Mouse (Mus musculus) erythroblast, embryonic 14.5 days (primary cell): ENCODE results near the gene Ddah1. TPM values are rescaled to one million over a fixed set of nuclear protein-coding genes. Genes with fewer than 3 reads are reported as not detected.
"Not testable (repeated sequence)": the region's sequence is repeated elsewhere in the genome, so short reads cannot be mapped to it uniquely, and the experiment has no call there.

Experiments
- H3K27me3 ChIP-seq: 2 replicates; pipeline ENCODE4 v1.6.1; 2012; ENCODE audit warnings: inconsistent platforms; ENCODE audit not compliant: control insufficient read depth
- H3K36me3 ChIP-seq: 2 replicates; pipeline ENCODE4 v1.6.1; 2012; ENCODE audit warnings: mild to moderate bottlenecking, inconsistent platforms; ENCODE audit not compliant: control insufficient read depth
- H3K4me1 ChIP-seq: 2 replicates; pipeline ENCODE4 v1.6.1; 2012; ENCODE audit warnings: inconsistent platforms; ENCODE audit not compliant: control insufficient read depth
- H3K4me3 ChIP-seq: replicated peaks from 2 replicates; pipeline ENCODE3; 2012; ENCODE audit warnings: moderate library complexity, mild to moderate bottlenecking, inconsistent platforms
- H3K9me3 ChIP-seq: 2 replicates; pipeline ENCODE4 v1.6.1; 2012; ENCODE audit warnings: low read length, inconsistent platforms, mixed read lengths; ENCODE audit not compliant: control insufficient read depth
- GATA1 ChIP-seq: IDR thresholded peaks from 2 replicates; pipeline ENCODE4 v1.6.1; 2012; ENCODE audit warnings: low read length, inconsistent platforms, mixed read lengths
- TAL1 ChIP-seq: IDR thresholded peaks from 3 replicates; pipeline ENCODE4 v1.6.1; 2012; ENCODE audit warnings: low read length, inconsistent platforms, mixed read lengths
- polyA plus RNA-seq: library from polyadenylated mRNA; stranded (reverse); fragments of >175 nt; gene quantifications from 2 replicates; pipeline ENCODE4 v1.2.3, GENCODE M21; 2012

Ddah1 gene
- polyA plus RNA-seq, 1 experiment, result 0.12 TPM

DNA sequence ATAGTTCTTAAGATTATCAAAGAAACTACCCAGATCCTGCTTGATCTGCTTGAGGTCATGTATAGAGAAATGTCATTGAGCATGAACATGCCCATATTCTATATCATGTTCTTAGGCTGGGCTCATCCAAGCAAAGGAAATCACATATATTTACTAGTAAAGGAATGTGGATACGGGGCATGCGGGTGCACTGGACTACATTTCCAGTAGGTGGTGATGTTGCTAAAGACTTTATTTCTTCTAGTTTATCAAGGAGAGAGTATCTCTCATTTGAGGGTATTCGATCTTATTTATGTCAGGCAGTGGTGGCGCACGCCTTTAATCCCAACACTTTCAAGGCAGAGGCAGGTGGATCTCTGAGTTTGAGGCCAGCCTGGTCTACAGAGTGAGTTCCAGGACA is 99.9 kb downstream of the Ddah1 start:
- Histone ChIP-seq H3K9me3 (peaks cover 3% of the 10 kb centered on the region), H3K4me3 (no peak overlapping the region), H3K27me3 (no peaks in the 10 kb centered on the region), H3K4me1 (no peaks in the 10 kb centered on the region), H3K36me3 (no peaks in the 10 kb centered on the region)
- TF ChIP-seq GATA1 (no peak), TAL1 (no peak)

GRCm38 (mm10) chr3:145862521-145862920 is 104.0 kb downstream of the Ddah1 start:
- no peaks in the 10 kb centered on the region for H3K4me1 ChIP-seq
- H3K4me3 ChIP-seq, result no peak overlapping the region
- peaks cover 3% of the 10 kb centered on the region for H3K9me3 ChIP-seq
- H3K36me3 ChIP-seq, result no peaks in the 10 kb centered on the region
- TF ChIP-seq GATA1, result no peak
- TF ChIP-seq TAL1, result no peak
- H3K27me3 ChIP-seq, result no peaks in the 10 kb centered on the region

- peaks cover 3% of the 10 kb centered on the region for H3K9me3 ChIP-seq
- H3K36me3 ChIP-seq, result no peaks in the 10 kb centered on the region
- H3K27me3 ChIP-seq, result no peaks in the 10 kb centered on the region
- no peak overlapping the region for H3K4me3 ChIP-seq
- no peak for TF ChIP-seq TAL1
- H3K4me1 ChIP-seq, result no peaks in the 10 kb centered on the region
These were observed 105.7 kb downstream of the Ddah1 start for GRCm38 (mm10) chr3:145864033-145864712.

DNA sequence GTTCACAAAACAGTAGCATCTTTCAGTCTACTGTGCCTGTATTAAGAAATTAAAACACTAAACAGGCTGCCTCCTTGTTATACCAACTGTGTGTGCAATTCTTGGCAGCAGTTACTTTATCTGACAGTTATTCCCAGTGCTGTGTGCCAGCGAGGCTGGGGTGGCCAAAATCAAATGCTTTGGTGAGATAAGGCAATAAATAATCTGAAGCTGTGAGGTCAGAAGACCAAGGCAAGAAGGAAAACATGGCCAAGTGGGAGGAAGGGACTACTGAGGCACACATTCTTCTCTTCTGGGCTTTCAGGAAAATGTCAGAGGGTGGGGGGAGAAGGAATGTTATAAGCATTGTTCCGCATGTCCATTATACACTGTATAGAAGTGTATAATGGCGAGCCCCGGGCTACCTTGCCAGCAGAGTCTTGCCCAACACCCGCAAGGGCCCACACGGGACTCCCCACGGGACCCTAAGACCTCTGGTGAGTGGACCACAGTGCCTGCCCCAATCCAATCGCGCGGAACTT is 106.3 kb downstream of the Ddah1 start:
- no peak overlapping the region for H3K4me3 ChIP-seq
- no peaks in the 10 kb centered on the region for H3K27me3 ChIP-seq
- no peaks in the 10 kb centered on the region for H3K36me3 ChIP-seq
- H3K4me1 ChIP-seq, result no peaks in the 10 kb centered on the region
- TF ChIP-seq GATA1 (no peak), TAL1 (no peak)
- H3K9me3 ChIP-seq, result peaks cover 3% of the 10 kb centered on the region

DNA sequence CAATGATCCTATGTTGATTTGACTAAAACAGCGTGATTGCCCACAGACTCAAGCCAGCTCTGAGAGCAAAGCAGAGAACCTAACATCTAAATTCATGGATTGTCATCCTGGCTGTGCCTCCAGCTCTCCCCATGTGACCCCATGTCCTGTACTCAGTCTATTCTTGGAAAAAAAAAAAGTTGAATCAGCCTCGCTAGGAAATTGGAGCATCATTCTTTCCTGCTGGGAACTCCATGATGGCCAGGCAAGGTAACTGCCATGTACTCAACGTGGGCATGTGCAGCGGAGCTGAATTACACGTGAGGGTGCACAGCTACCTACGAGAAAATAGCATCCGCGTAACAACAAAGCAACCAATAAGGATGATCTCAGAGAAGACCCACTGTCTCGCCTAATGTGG is 114.2 kb downstream of the Ddah1 start:
- no peaks in the 10 kb centered on the region for H3K36me3 ChIP-seq
- no peak for TF ChIP-seq TAL1
- no peak for TF ChIP-seq GATA1
- H3K4me1 ChIP-seq, result no peaks in the 10 kb centered on the region
- no peak overlapping the region for H3K4me3 ChIP-seq
- H3K27me3 ChIP-seq, result no peaks in the 10 kb centered on the region
- peaks cover 7% of the 10 kb centered on the region; the same call in 1 of the 2 replicates for H3K9me3 ChIP-seq

DNA sequence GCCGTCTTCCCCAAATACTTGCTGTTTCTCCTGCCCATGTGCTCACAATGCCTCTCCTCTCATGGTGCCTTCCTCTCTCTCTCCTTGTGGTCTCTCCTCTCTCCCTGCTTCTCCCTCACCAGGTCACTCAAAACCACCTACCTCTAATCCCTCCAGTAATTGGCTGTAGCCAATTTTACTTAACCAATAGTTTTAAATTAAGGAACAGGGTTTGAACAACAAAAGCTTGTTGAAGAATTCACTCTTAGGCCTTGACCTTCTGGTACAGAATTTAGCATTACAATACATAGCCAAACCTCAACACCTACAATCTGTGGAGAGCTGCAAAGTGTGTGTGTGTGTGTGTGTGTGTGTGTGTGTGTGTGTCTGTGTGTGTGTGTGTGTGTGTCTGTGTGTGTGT is 114.8 kb downstream of the Ddah1 start:
- Histone ChIP-seq H3K36me3 (no peaks in the 10 kb centered on the region), H3K9me3 (peaks cover 7% of the 10 kb centered on the region; the same call in 1 of the 2 replicates), H3K27me3 (no peaks in the 10 kb centered on the region), H3K4me1 (no peaks in the 10 kb centered on the region), H3K4me3 (no peak overlapping the region)
- TF ChIP-seq TAL1, result no peak
- TF ChIP-seq GATA1, result no peak

DNA sequence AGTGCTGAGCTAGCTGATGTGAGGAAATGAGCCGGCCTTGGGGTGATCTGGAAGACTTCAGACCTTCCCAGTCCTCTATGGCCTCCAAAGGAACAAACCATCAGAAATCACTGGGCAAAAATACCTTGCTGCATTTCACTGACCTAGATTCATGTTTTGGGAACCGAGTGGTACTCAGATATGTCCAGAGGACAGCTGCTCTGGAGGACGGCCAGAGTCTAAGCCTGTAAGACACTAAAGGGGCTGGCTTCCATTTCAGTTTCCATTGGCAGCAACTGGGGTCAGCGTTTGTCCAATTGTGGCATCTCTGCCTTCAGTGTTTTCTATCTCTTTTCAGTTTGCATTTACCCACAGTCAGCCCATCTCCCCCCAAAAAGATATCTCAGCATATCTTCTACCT is 115.7 kb downstream of the Ddah1 start:
- TF ChIP-seq GATA1 (no peak), TAL1 (no peak)

GRCm38 (mm10) chr3:145876120-145876519 is 117.6 kb downstream of the Ddah1 start:
- no peak for TF ChIP-seq GATA1
- no peak for TF ChIP-seq TAL1
- H3K4me3 ChIP-seq, result no peak overlapping the region
- peaks cover 7% of the 10 kb centered on the region; the same call in 1 of the 2 replicates for H3K9me3 ChIP-seq
- H3K36me3 ChIP-seq, result no peaks in the 10 kb centered on the region
- H3K4me1 ChIP-seq, result no peaks in the 10 kb centered on the region
- no peaks in the 10 kb centered on the region for H3K27me3 ChIP-seq

More for the DNA sequence above, 115.7 kb downstream of the Ddah1 start:
- H3K36me3 ChIP-seq, result no peaks in the 10 kb centered on the region
- no peaks in the 10 kb centered on the region for H3K4me1 ChIP-seq
- peaks cover 7% of the 10 kb centered on the region; the same call in 1 of the 2 replicates for H3K9me3 ChIP-seq
- H3K4me3 ChIP-seq, result no peak overlapping the region
- no peaks in the 10 kb centered on the region for H3K27me3 ChIP-seq

DNA sequence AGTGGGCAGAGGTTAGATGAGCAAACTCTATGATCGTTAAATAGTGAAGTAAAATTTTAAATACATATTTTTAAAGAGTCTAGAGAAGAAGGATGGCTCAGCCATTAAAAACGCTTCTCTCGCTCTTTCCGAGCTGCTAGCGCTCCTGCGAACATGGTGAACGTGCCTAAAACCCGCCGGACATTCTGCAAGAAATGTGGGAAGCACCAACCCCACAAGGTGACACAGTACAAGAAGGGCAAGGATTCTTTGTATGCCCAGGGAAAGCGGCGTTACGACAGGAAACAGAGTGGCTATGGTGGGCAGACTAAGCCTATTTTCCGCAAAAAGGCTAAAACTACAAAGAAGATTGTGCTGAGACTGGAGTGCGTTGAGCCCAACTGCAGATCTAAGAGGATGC is 120.4 kb downstream of the Ddah1 start:
- not testable (repeated sequence) for H3K4me3 ChIP-seq, H3K9me3 ChIP-seq, H3K27me3 ChIP-seq, H3K4me1 ChIP-seq, H3K36me3 ChIP-seq

GRCm38 (mm10) chr3:145880335-145880734 is 121.9 kb downstream of the Ddah1 start:
- Histone ChIP-seq H3K4me3 (no peak overlapping the region), H3K27me3 (no peaks in the 10 kb centered on the region), H3K4me1 (no peaks in the 10 kb centered on the region), H3K36me3 (no peaks in the 10 kb centered on the region), H3K9me3 (no peaks in the 10 kb centered on the region; the same call in 1 of the 2 replicates)
- TF ChIP-seq TAL1 (no peak), GATA1 (no peak)
